Mouse (Mus musculus) heart, postnatal 36 days (tissue): ENCODE data around the gene Lce1a1. TPM values are rescaled to one million over a fixed set of nuclear protein-coding genes. Genes with fewer than 3 reads are reported as not detected.
A peak's percentile ranks its signal among the peaks of the same experiment; 100 is the strongest.
"Not testable (repeated sequence)": the region's sequence is repeated elsewhere in the genome, so short reads cannot be mapped to it uniquely, and the experiment has no call there.

Experiments used
- DNase-seq, 2 experiments: peaks; one replicate each; pipeline ENCODE4 v3.0.0; 2021 to 2022
- intact Hi-C: fragments of 180-260 bp; cut with DNase I; formaldehyde crosslinking; loops from one replicate; pipeline ENCODE4 v1.15.1; 2025
- total RNA-seq, 2 experiments: library from RNA; stranded (reverse); gene quantifications; 2 replicates each; pipeline ENCODE4 v1.2.3; 2021

The Lce1a1 gene
- total RNA-seq = not detected

DNA sequence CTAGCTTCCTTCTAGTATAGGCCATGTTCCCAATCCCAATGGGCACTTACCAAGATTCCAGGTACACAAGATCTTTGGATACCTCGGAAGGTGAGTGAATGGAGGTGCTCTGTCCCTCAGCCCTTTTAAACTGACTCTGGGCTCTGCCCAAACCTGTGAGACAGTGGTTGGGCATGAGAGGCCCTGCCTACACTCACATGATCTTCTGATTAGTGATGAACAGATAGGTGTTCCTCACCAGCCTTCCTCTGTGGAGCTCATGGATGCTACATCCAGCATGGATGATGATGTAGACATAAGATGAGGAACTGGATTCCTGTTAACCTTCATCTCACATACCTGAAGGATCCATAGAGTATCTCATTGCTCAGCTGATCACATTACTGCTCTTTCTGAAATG is at the start of gene Lce1a1:
Lce1a1 (minus strand) TSS at position 101 of the 400 bp plus-strand sequence.
- intact Hi-C loops = no loop called here
- no peak for DNase-seq

- DNase-seq = no peak
- intact Hi-C loops = no loop called here
Observed at GRCm38 (mm10) chr3:92694613-92695012, 46.5 kb upstream of the Lce1a1 start.

DNA sequence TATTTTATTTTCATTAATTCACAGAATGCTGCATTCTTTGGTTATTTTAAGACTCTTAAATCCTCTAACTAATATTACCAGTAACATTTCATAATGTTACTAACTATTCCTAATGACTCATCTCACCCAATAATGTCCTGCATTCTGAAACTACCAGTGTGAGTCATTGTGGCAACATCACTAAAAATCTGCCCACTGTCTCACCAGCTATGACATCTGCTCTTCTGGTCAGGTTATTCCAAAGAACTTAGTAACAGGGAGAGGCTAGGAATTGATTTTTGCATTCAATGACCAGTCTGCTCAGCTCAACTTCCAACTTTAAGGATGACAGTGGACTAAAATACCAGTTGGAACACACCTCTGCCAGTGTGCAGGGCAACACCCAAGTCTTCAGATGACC is 43.6 kb upstream of the Lce1a1 start:
- intact Hi-C loops = no loop called here
- no peak for DNase-seq

GRCm38 (mm10) chr3:92689154-92689553 is 41.0 kb upstream of the Lce1a1 start:
- DNase-seq = peak; percentile 6 to 19
- intact Hi-C loops = not testable (repeated sequence)

DNA sequence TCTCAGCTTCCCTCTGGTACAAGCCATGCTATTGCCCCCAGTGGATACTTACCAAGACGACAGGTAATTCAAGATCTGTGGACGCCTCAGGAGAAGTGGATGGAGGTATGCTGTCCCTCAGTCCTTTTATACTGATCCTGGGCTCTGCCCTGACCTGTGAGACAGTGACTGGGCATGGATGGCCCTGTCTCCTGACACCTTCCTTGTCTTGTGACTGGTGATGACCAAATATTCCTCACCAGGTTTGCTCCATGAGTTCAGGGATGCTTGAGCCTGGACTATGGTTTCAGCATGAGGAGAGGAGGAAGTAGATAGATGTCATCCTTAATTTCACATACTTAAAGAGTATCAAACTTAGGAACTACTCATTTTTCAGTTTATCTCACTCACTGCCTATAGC is 39.0 kb upstream of the Lce1a1 start, which contains the start of gene Lce1d:
Lce1d (minus strand) TSS at position 101 of the 400 bp plus-strand sequence.
- no peak for DNase-seq
- intact Hi-C loops = no loop called here

DNA sequence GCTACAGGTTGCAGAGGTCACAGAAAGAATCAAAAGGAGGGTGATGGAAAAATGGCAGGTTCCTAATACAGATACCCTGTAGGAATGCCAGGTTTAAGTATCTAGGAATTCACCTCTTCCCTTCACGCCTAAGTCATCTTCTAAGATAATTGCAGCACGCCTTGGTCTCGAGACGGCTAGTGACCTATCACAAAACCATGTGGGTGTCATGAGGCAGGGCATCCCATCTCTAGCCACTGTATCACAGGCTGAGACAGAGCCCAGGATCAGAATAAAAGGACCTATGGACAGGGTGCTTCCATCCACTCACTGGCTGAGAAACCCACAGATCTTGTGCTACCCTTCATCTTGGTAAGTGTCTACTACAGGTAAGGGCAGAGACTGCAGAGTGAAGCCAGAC is 30.8 kb upstream of the Lce1a1 start, which contains the start of gene Lce1c:
Lce1c (plus strand) TSS at position 301 of the 400 bp plus-strand sequence.
- intact Hi-C loops = no loop called here
- DNase-seq = no peak

GRCm38 (mm10) chr3:92670215-92670614 is 22.1 kb upstream of the Lce1a1 start, which contains the start of gene Lce1a2:
Gene Lce1a2, minus strand, starts transcription at chr3:92670315.
- intact Hi-C loops = no loop called here

DNA sequence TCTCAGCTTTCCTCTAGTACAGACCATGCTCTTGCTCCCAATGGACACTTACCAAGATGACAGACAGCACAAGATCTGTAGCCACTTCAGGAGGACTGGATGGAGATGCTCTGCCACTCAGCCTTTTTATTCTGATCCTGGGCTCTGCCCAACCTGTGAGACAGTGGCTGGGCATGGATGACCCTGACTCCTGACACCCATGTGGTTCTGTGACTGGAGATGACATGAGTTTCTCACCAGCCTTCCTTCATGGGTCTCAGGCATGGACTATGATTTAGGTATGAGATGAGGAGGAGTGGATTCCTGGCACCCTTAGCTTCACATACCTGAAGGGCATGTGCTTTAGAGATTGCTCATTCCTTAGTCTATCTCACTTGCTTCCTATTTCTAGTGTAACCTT is 8.7 kb upstream of the Lce1a1 start, which contains the start of gene Lce1b:
Lce1b (minus strand) TSS at position 101 of the 400 bp plus-strand sequence.
- intact Hi-C loops = no loop called here
- DNase-seq = no peak

More at GRCm38 (mm10) chr3:92670215-92670614, 22.1 kb upstream of the Lce1a1 start, which contains the start of gene Lce1a2:
- DNase-seq = no peak

DNA sequence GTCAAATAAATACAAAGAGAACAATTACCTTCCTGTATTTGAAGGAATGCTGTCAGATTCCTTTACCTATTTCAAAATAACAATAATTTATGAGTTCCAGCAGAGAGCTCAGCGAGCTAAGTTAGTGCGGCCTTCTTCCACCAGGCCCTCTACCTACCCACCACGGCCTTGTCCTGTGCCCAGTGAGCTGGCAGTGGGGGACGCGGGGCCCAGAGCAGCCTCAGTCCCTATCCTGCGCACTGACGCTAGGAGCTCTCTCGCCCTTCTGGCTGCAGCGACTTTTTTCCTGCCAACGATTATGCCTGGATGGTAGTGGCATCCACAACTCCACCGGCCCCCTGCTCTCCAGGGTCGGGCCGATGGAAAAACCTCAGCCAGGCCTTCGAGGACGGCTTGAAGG is 8.3 kb downstream of the Lce1a1 start:
- no peak for DNase-seq
- intact Hi-C loops = no loop called here

- intact Hi-C loops = no loop called here
- DNase-seq = no peak
Observed at GRCm38 (mm10) chr3:92638653-92638991, 9.5 kb downstream of the Lce1a1 start.

DNA sequence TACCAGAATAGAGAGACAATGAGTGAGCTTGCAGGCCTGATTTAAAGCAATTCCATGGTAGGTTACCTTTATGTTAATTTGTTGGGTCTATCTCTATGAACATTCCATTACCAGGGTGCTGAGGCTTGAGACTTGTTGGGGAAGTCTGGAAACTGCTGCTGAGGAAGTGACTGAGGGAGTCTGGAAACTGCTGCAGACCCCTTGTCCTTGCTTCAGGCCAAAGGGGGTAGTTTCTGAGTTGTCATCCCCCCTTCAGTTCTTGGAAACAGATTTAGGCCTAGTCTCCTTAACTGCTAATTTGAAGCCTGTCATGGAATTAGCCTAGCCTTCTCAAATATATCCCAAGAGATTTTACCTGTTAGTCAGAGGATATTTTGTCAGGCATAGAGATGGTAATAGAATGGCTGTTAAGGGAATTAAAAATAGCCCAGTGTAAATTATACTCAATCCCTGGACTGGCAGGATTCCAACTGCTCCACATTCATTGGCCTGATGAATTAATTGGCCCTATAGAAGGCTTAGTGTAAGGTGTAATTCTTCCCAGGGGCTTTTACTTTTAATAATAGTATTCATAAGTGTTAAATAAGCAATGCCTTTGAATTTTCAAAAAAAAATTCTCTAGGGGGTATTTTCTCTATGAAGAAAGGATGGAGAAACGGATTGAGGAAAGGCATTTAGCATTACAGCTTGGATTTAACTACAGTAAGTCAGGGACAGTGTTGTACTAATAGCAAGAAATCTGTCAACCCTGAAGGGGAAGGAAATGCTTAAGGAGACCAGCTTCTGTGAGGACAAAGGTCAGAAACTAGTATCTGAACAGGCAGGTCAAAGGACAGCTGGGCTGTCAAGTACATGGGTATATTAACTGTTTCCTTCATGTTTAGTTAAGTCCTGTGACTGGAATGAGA is 10.1 kb downstream of the Lce1a1 start:
- no peak for DNase-seq
- intact Hi-C loops = no loop called here

GRCm38 (mm10) chr3:92621560-92621959 is 26.5 kb downstream of the Lce1a1 start, which contains the start of gene Lce6a:
Gene Lce6a, minus strand, starts transcription at chr3:92621660.
- intact Hi-C loops = no loop called here
- no peak for DNase-seq

GRCm38 (mm10) chr3:92609804-92610203 is 38.3 kb downstream of the Lce1a1 start:
- no peak for DNase-seq
- intact Hi-C loops = no loop called here

GRCm38 (mm10) chr3:92607392-92607791 is 40.7 kb downstream of the Lce1a1 start, which contains the start of gene 2210017I01Rik:
Gene 2210017I01Rik, minus strand, starts transcription at chr3:92607492.
- intact Hi-C loops = no loop called here

GRCm38 (mm10) chr3:92602169-92602568 is 45.9 kb downstream of the Lce1a1 start:
- intact Hi-C loops = loop anchor here (5.0 kb wide), 1 partner anchor 450 kb away; no protein-coding TSS in a partner anchor

More at GRCm38 (mm10) chr3:92607392-92607791, 40.7 kb downstream of the Lce1a1 start, which contains the start of gene 2210017I01Rik:
- no peak for DNase-seq

GRCm38 (mm10) chr3:92600456-92600855 is 47.7 kb downstream of the Lce1a1 start:
- intact Hi-C loops = loop anchor here (5.0 kb wide), 1 partner anchor 448 kb away; no protein-coding TSS in a partner anchor
- DNase-seq = no peak

More at GRCm38 (mm10) chr3:92602169-92602568, 45.9 kb downstream of the Lce1a1 start:
- no peak for DNase-seq

DNA sequence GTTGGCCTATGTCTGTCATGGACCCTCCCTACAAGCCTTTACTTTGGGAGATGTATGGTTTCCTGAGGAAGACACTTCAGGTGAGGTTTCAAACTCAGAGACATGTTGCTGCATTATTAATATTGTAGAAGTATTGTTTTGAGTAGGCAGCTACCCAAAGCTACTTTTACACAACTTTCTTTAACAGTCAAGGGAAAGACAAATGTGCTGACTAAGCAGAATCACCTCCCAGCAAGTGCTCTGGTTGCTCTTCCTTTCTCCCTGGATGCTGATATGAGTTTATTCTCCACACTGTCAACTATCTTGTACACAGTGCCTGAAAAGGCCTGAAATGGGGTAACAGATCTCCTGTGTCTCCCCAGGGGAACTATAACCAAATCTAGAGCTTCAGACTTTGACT is 48.1 kb downstream of the Lce1a1 start:
- no peak for DNase-seq
- intact Hi-C loops = loop anchor here (5.0 kb wide), 1 partner anchor 448 kb away; no protein-coding TSS in a partner anchor

- no peak for DNase-seq
- intact Hi-C loops = no loop called here
Observed at GRCm38 (mm10) chr3:92598429-92598828, 49.7 kb downstream of the Lce1a1 start.
